Mouse (Mus musculus): Measurements from ENCODE around the gene Dusp14. TPM values are rescaled to one million over a fixed set of nuclear protein-coding genes. Genes with fewer than 3 reads are reported as not detected.

Gene Dusp14
- polyA plus RNA-seq, 1 experiment from 2014 or later: 45.7 TPM

DNA sequence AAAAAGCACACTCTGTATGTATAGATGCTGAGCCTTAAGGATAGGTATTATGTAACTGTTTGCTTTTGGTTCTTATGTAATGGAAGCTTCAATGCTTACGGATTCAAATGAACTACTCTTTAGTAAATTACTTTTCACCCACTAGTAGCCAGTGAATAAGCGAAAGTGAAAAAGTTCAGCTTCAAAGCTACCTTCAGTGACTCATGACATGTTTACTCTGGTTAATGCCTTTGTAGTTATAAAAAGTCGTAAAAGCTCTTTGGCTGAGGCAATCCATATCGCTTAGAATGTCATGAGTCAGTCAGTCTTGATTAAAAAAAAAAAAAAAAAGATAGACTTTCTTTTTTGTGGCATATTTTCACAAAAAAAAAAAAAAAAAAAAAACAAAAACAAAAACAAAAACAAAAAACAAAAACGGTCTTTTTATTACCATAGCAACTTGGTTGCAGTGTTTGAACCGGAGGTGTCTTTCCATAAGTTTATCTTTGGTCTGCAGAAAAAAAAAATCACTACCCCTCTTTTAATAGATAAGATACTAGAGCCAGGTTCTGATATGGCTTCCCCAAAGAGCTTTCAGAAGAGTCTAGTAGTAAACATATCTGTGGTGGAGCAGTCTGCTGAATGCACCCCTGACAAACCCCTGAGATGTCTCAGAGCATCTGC, 52.8 kb downstream of the Dusp14 start:
- no peak overlapping the region for H3K9ac ChIP-seq (ENCODE audit: low read length)
- H3K4me2 ChIP-seq (ENCODE audit: low read length): no peak overlapping the region
- H3K4me3 ChIP-seq (ENCODE audit: low read depth, low read length): no peak overlapping the region
- no peaks in the 10 kb centered on the region for H3K27me3 ChIP-seq (replicated peaks; ENCODE audit: control insufficient read depth, insufficient read depth, low read length)
- ATAC-seq: no peak
- 92% methylated on average over 6 of the region's 6 CpGs for WGBS
- peaks cover 18% of the 10 kb centered on the region for H3K4me1 ChIP-seq (ENCODE audit: control insufficient read depth, insufficient read depth, low read length)
- H3K36me3 ChIP-seq (ENCODE audit: control insufficient read depth, insufficient read depth, low read length): peaks cover 39% of the 10 kb centered on the region
- DNase-seq (ENCODE audit: low spot score): no peak
- H3K9me3 ChIP-seq (replicated peaks; ENCODE audit: control insufficient read depth, low read length): no peaks in the 10 kb centered on the region
- H3K27ac ChIP-seq (ENCODE audit: low read depth, low read length): no peak overlapping the region

DNA sequence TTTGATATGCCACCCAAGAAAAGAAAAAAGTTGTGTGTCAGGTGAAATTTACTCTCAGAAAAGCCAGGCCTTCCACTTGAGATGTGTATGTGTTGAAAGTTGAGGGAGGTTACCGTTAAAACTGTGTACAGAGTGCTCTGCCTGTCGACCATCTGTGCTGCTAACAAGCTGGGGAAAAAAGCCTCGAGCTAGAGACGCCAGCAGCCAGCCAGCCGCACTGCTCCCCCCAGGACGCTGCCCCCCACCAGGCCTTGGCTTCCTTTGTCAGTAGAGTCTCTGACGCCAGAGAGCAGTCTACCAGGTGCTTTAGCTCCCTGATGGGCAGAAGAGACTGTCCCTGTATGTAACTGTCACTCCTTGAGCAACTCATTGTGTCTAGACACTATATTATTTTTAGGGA, 56.0 kb downstream of the Dusp14 start:
- 7% methylated on average over 7 of the region's 7 CpGs for WGBS

DNA sequence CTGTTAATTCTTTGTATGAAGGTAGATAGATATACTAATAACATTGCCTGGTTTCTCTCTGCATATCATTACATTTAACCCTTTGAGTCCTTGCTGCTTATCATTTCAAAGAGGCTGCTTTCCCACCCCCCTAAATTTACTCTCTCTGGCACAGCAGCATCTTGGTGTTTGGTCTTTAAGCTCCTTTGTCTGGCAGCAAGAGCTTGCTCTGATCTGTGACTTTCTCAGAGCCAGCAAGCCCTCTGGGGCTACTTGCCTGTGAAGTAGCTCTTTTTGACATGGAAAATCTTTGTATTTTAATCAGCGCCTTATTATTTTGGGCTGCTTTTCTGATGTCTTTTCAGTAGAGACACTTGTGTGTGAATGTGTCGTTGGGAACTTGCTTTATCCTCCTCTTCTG, 57.5 kb downstream of the Dusp14 start:
- peak overlapping the region; percentile 75 for H3K27ac ChIP-seq (ENCODE audit: low read depth, low read length)
- H3K4me2 ChIP-seq (ENCODE audit: low read length): peak overlapping the region; percentile 18
- no peak overlapping the region for H3K4me3 ChIP-seq (ENCODE audit: low read depth, low read length)
- H3K4me1 ChIP-seq (ENCODE audit: control insufficient read depth, insufficient read depth, low read length): peaks cover 26% of the 10 kb centered on the region
- ATAC-seq (no peak), DNase-seq (ENCODE audit: low spot score) (peak; percentile 40)
- peaks cover 36% of the 10 kb centered on the region for H3K36me3 ChIP-seq (ENCODE audit: control insufficient read depth, insufficient read depth, low read length)
- peak overlapping the region; percentile 17 for H3K9ac ChIP-seq (ENCODE audit: low read length)
- WGBS: 12% methylated on average over 2 of the region's 2 CpGs
- no peaks in the 10 kb centered on the region for H3K27me3 ChIP-seq (replicated peaks; ENCODE audit: control insufficient read depth, insufficient read depth, low read length)
- no peaks in the 10 kb centered on the region for H3K9me3 ChIP-seq (replicated peaks; ENCODE audit: control insufficient read depth, low read length)

More for the DNA sequence above, 56.0 kb downstream of the Dusp14 start:
- H3K27ac ChIP-seq (ENCODE audit: low read depth, low read length): peak overlapping the region; percentile 91
- ATAC-seq: peak; percentile 85
- H3K4me3 ChIP-seq (ENCODE audit: low read depth, low read length): no peak overlapping the region
- H3K9ac ChIP-seq (ENCODE audit: low read length): peak overlapping the region; percentile 40; the same call in 1 of the 2 replicates
- H3K27me3 ChIP-seq (replicated peaks; ENCODE audit: control insufficient read depth, insufficient read depth, low read length): no peaks in the 10 kb centered on the region
- no peaks in the 10 kb centered on the region for H3K9me3 ChIP-seq (replicated peaks; ENCODE audit: control insufficient read depth, low read length)
- H3K36me3 ChIP-seq (ENCODE audit: control insufficient read depth, insufficient read depth, low read length): peaks cover 34% of the 10 kb centered on the region
- H3K4me2 ChIP-seq (ENCODE audit: low read length): no peak overlapping the region
- peak; percentile 82 for DNase-seq (ENCODE audit: low spot score)
- H3K4me1 ChIP-seq (ENCODE audit: control insufficient read depth, insufficient read depth, low read length): peaks cover 26% of the 10 kb centered on the region

DNA sequence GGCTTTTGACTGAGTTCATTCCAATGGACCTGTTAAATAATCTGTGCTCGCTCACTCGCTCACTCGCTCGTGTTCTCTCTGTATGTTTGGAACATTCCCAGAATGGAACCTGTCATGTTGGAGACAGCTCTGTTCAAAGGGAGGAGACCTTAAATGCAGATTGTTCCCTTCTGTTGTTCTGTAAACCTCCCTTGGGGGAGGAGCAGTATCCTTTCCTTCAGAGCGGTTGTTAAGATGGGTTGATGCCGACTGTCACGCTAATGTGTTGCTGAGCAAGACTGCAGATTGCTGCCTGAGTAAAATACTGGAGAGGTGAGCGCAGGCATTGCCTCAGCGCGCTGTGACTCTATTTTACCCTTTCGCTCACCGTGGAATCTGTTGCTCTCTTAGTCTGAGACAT, 58.0 kb downstream of the Dusp14 start:
- H3K27ac ChIP-seq (ENCODE audit: low read depth, low read length): peak overlapping the region; percentile 75
- peaks cover 40% of the 10 kb centered on the region for H3K36me3 ChIP-seq (ENCODE audit: control insufficient read depth, insufficient read depth, low read length)
- ATAC-seq (peak; percentile 67), DNase-seq (ENCODE audit: low spot score) (peak; percentile 75)
- H3K4me1 ChIP-seq (ENCODE audit: control insufficient read depth, insufficient read depth, low read length): peaks cover 26% of the 10 kb centered on the region
- peak overlapping the region; percentile 18 for H3K4me2 ChIP-seq (ENCODE audit: low read length)
- H3K4me3 ChIP-seq (ENCODE audit: low read depth, low read length): no peak overlapping the region
- WGBS: 13% methylated on average over 12 of the region's 12 CpGs
- peak overlapping the region; percentile 17 for H3K9ac ChIP-seq (ENCODE audit: low read length)
- H3K27me3 ChIP-seq (replicated peaks; ENCODE audit: control insufficient read depth, insufficient read depth, low read length): no peaks in the 10 kb centered on the region
- no peaks in the 10 kb centered on the region for H3K9me3 ChIP-seq (replicated peaks; ENCODE audit: control insufficient read depth, low read length)

DNA sequence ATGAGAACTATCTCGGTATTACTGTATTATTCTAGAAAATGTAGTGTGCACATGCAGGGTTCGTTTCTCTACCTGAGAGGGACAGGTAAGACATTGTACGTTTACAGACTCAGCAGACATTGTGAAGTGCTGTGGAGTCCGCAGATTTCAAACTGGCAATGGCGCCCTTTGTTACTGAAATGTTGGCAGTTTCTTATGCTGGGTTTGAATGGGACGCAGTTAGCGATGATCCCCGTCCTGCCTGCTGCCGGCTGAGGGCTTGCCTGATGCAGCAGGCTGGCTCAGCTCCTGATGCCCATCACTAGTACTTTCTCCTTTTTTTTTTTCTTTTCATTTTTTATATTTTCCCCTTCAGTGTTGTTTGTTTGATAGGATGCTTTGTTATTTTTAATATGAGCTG, 58.6 kb downstream of the Dusp14 start:
- H3K9ac ChIP-seq (ENCODE audit: low read length): 0 out of 2 replicates have a peak overlapping the region, but pooled peaks have one; percentile 10
- no peak overlapping the region for H3K4me3 ChIP-seq (ENCODE audit: low read depth, low read length)
- no peaks in the 10 kb centered on the region for H3K9me3 ChIP-seq (replicated peaks; ENCODE audit: control insufficient read depth, low read length)
- H3K27ac ChIP-seq (ENCODE audit: low read depth, low read length): peak overlapping the region; percentile 75
- DNase-seq (ENCODE audit: low spot score) (peak; percentile 54), ATAC-seq (no peak)
- peaks cover 46% of the 10 kb centered on the region for H3K36me3 ChIP-seq (ENCODE audit: control insufficient read depth, insufficient read depth, low read length)
- 50% methylated on average over 9 of the region's 9 CpGs for WGBS
- H3K27me3 ChIP-seq (replicated peaks; ENCODE audit: control insufficient read depth, insufficient read depth, low read length): no peaks in the 10 kb centered on the region
- H3K4me2 ChIP-seq (ENCODE audit: low read length): no peak overlapping the region
- H3K4me1 ChIP-seq (ENCODE audit: control insufficient read depth, insufficient read depth, low read length): peaks cover 26% of the 10 kb centered on the region

DNA sequence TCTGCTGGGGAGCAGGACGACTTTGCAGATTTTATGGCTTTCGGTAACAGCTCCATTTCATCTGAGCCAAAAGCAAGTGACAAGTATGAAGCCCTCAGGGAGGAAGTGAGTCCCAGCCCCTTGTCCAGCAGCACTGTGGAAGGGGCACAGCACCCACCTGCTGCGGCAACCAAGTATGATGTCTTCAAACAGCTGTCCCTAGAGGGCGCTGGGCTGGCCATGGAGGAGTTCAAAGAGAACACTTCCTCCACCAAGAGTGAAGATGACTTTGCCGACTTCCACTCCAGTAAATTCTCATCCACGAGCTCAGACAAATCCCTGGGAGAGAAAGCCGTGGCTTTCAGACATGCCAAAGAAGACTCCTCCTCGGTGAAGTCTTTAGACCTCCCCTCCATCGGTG, 60.1 kb downstream of the Dusp14 start:
- ATAC-seq (no peak), DNase-seq (ENCODE audit: low spot score) (no peak)
- H3K4me1 ChIP-seq (ENCODE audit: control insufficient read depth, insufficient read depth, low read length): peaks cover 26% of the 10 kb centered on the region
- H3K27ac ChIP-seq (ENCODE audit: low read depth, low read length): no peak overlapping the region
- no peak overlapping the region for H3K4me3 ChIP-seq (ENCODE audit: low read depth, low read length)
- H3K9ac ChIP-seq (ENCODE audit: low read length): no peak overlapping the region
- peaks cover 60% of the 10 kb centered on the region for H3K36me3 ChIP-seq (ENCODE audit: control insufficient read depth, insufficient read depth, low read length)
- no peaks in the 10 kb centered on the region for H3K27me3 ChIP-seq (replicated peaks; ENCODE audit: control insufficient read depth, insufficient read depth, low read length)
- no peak overlapping the region for H3K4me2 ChIP-seq (ENCODE audit: low read length)
- H3K9me3 ChIP-seq (replicated peaks; ENCODE audit: control insufficient read depth, low read length): no peaks in the 10 kb centered on the region
- WGBS: 84% methylated on average over 9 of the region's 9 CpGs

DNA sequence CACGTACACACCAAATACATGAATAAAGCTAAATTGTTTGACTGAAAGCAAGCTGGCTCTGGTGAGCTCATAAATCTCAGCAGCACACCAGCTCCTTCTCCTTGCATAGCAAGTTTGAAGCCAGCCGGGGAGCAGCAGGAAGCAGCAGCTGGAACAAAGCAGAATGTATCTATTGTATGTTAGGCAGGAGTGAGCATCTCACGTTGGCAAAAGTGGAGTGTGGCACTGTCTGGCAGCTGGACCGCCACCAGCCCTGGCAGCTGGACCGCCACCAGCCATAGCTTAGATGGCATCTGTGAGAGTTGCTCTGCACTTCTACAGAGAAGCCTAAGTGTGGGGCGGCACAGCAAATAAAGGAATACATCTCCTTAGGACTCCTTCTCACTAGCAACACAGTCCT, 65.1 kb downstream of the Dusp14 start:
- peaks cover 87% of the 10 kb centered on the region for H3K36me3 ChIP-seq (ENCODE audit: control insufficient read depth, insufficient read depth, low read length)
- H3K27ac ChIP-seq (ENCODE audit: low read depth, low read length): no peak overlapping the region
- H3K4me2 ChIP-seq (ENCODE audit: low read length): no peak overlapping the region
- no peak for DNase-seq (ENCODE audit: low spot score)
- no peak for ATAC-seq
- H3K4me1 ChIP-seq (ENCODE audit: control insufficient read depth, insufficient read depth, low read length): no peaks in the 10 kb centered on the region
- H3K27me3 ChIP-seq (replicated peaks; ENCODE audit: control insufficient read depth, insufficient read depth, low read length): no peaks in the 10 kb centered on the region
- no peaks in the 10 kb centered on the region for H3K9me3 ChIP-seq (replicated peaks; ENCODE audit: control insufficient read depth, low read length)
- H3K4me3 ChIP-seq (ENCODE audit: low read depth, low read length): no peak overlapping the region
- H3K9ac ChIP-seq (ENCODE audit: low read length): no peak overlapping the region
- WGBS: 85% methylated on average over 6 of the region's 6 CpGs

DNA sequence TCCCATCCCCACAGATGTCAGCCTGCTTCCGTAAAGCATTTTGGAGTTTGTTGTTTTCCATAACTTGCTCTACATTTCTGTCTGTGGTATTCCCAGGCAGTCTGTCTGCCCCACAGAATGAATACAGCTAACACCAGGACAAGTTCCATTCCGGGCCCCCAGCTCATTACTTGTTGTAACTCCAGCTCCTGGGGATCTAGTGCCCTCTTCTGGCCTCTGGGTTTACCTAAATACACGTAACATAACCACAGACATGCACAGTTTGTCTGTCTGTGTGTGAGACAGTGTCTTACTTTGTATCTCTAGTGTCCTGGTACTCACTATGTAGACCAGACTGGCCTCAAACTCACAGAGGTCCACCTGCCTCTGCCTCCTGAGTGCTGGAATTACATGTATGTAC, 67.8 kb downstream of the Dusp14 start:
- no peaks in the 10 kb centered on the region for H3K4me1 ChIP-seq (ENCODE audit: control insufficient read depth, insufficient read depth, low read length)
- H3K27ac ChIP-seq (ENCODE audit: low read depth, low read length): no peak overlapping the region
- H3K9me3 ChIP-seq (replicated peaks; ENCODE audit: control insufficient read depth, low read length): no peaks in the 10 kb centered on the region
- H3K36me3 ChIP-seq (ENCODE audit: control insufficient read depth, insufficient read depth, low read length): peaks cover 90% of the 10 kb centered on the region
- H3K27me3 ChIP-seq (replicated peaks; ENCODE audit: control insufficient read depth, insufficient read depth, low read length): no peaks in the 10 kb centered on the region
- ATAC-seq (no peak), DNase-seq (ENCODE audit: low spot score) (no peak)
- H3K4me3 ChIP-seq (ENCODE audit: low read depth, low read length): no peak overlapping the region
- 86% methylated on average over 3 of the region's 3 CpGs for WGBS
- no peak overlapping the region for H3K4me2 ChIP-seq (ENCODE audit: low read length)
- H3K9ac ChIP-seq (ENCODE audit: low read length): no peak overlapping the region

DNA sequence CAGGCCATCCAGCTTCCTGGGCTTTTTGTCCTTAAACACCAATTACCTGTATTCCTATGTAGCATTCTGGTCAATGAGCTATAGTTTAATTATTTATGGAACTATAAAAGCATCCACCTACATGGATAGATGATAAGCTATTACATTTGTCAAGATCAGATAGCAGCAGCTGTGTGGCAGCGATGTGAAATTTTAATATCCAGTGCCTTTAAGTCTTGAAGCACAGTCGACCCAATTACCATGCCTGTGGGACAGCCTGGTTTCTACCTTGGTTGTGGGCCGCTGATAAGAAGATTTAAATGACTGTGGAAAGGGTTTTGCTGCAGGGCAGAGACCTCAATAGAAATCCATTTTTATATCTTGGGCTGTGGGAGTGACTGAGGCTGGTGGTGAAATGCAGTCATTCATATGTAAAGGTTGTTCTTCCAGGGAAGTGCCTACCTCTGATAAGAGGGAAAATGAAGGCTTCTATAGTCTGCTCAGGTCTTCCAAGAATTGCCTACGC, 69.6 kb downstream of the Dusp14 start:
- no peak for DNase-seq (ENCODE audit: low spot score)
- Histone ChIP-seq H3K27me3 (replicated peaks; ENCODE audit: control insufficient read depth, insufficient read depth, low read length) (no peaks in the 10 kb centered on the region), H3K27ac (ENCODE audit: low read depth, low read length) (no peak overlapping the region), H3K4me1 (ENCODE audit: control insufficient read depth, insufficient read depth, low read length) (no peaks in the 10 kb centered on the region), H3K4me2 (ENCODE audit: low read length) (no peak overlapping the region), H3K36me3 (ENCODE audit: control insufficient read depth, insufficient read depth, low read length) (peaks cover 90% of the 10 kb centered on the region), H3K4me3 (ENCODE audit: low read depth, low read length) (no peak overlapping the region), H3K9me3 (replicated peaks; ENCODE audit: control insufficient read depth, low read length) (no peaks in the 10 kb centered on the region), H3K9ac (ENCODE audit: low read length) (no peak overlapping the region)
- ATAC-seq: no peak
- 89% methylated on average over 4 of the region's 4 CpGs for WGBS

Measured in forebrain, embryonic 14.5 days (tissue).